Mouse (Mus musculus): Measurements from ENCODE around the gene B3galt5.

DNA sequence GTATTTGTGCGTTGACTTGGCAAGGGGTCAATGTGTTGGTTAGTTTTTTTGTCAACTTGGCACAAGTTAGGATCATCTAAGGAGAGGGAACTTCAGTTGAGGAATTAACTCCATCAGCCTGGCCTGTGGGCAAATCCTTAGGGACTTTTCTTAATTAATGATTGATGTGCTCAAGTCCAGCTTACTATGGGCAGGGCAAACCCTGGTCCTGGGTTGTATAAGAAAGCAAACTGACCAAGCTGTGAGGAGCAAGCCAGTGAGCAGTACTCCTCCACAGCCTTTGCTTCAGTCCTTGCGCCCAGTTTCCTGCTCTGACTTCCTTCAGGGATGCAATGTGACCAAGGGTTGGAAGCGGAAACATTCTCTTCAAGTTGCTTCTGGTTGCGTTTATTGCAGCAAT lies 87.6 kb downstream of the B3galt5 start:
- TF ChIP-seq CTCF (IDR thresholded peaks at IDR 0.05; ENCODE audit: control insufficient read depth, insufficient read depth, low read length): no peak
- no peak for TF ChIP-seq POLR2A (IDR thresholded peaks at IDR 0.05; ENCODE audit: borderline replicate concordance, control insufficient read depth, low read depth, low read length)

Measured in bone marrow, adult 2 months (tissue).